Mouse (Mus musculus): ENCODE measurements around the gene Gm39653. TPM values are rescaled to one million over a fixed set of nuclear protein-coding genes. Genes with fewer than 3 reads are reported as not detected.

Gm39653 gene
- not detected in 2 replicates for polyA plus RNA-seq (2016; fragmentation: Nextera tagmentation; extraction: Ambion mirVana)

DNA sequence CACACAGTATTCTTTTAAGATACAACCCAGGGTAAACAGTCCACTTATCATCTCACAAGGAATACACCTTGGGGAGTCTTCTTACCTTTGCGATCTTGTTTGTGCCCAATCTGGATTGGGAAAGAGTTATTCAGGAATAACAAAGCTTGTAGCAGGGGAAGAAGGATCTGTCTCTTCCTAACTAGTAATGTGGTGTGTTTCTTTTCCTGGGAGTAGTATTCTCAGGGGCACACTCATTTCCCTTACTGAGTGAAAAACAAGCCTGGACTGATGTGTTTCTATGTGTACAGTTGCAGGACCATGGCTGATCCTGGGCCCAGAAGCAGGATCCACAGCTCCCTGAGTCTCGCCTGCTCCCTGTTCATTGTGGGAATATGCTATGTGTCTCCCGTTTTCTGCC, at the start of gene Gm39653:
TSS of gene Gm39653 (plus strand) at position 301 of the 400 bp plus-strand sequence.
- 79% methylated on average over 3 of the region's 3 CpGs for WGBS

DNA sequence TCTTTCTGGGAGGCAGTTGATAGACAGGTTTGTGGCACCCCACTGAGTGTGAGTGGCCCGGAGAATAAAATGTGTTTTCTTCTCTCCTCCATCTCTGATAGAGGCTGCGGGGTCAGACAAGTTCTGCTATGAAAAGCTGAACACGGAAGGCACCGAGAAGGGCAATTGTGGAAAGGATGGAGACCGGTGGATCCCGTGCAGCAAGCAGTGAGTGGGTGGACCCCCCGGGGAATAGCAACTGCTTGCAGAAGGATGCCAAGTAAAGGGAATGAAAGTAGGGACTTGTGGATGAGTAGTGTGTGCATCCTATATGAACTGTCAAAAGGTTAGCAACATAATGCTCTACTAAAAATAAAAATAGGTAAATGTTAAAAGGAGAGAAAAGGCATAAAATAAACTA, 49.3 kb upstream of the Gm39653 start:
- H3K27me3 ChIP-seq (ENCODE audit: low read depth, poor library complexity, severe bottlenecking), result peaks cover 31% of the 10 kb centered on the region
- no peaks in the 10 kb centered on the region for H3K36me3 ChIP-seq
- no peak for DNase-seq (ENCODE audit: low spot score)
- no peaks in the 10 kb centered on the region for H3K9me3 ChIP-seq (replicated peaks)
- no peak overlapping the region for H3K4me3 ChIP-seq
- H3K27ac ChIP-seq (replicated peaks), result peak overlapping the region; percentile 14; the same call in 1 of the 2 replicates
- 42% methylated on average over 7 of the region's 7 CpGs for WGBS
- H3K4me1 ChIP-seq, result peaks cover 22% of the 10 kb centered on the region

More for the DNA sequence above, at the start of gene Gm39653:
- DNase-seq (ENCODE audit: low spot score), result no peak
- Histone ChIP-seq H3K27ac (replicated peaks) (no peak within 1 kb of the TSS), H3K4me1 (peaks cover 8% of the 10 kb centered on the region), H3K9me3 (replicated peaks) (no peaks in the 10 kb centered on the region), H3K36me3 (no peaks in the 10 kb centered on the region), H3K4me3 (no peak within 1 kb of the TSS), H3K27me3 (ENCODE audit: low read depth, poor library complexity, severe bottlenecking) (peaks cover 6% of the 10 kb centered on the region; the same call in 1 of the 2 replicates)

DNA sequence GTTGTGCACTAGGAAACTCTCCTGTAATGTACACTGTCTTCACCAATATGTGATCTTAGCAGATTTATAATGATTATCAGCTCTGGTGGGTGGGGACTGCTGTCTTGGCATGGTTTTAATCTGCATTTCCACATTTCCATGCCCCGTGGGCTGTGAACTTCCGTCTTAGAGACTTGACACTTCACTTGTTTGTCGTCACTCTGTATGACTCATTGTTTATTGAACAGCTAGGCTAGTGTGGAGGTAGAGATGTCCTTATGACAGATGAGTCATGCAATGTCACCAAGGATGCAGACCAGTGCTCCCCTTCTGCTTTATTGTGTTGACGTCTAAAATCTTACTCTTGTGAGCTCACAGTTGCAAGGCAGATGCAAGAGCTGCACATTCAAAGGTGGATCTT, 48.7 kb upstream of the Gm39653 start:
- no peak overlapping the region for H3K4me3 ChIP-seq
- H3K4me1 ChIP-seq, result peaks cover 22% of the 10 kb centered on the region
- no peak for DNase-seq (ENCODE audit: low spot score)
- no peaks in the 10 kb centered on the region for H3K9me3 ChIP-seq (replicated peaks)
- H3K27me3 ChIP-seq (ENCODE audit: low read depth, poor library complexity, severe bottlenecking), result peaks cover 26% of the 10 kb centered on the region
- no peak overlapping the region for H3K27ac ChIP-seq (replicated peaks)
- WGBS, result 70% methylated on average over 4 of the region's 4 CpGs
- H3K36me3 ChIP-seq, result no peaks in the 10 kb centered on the region

DNA sequence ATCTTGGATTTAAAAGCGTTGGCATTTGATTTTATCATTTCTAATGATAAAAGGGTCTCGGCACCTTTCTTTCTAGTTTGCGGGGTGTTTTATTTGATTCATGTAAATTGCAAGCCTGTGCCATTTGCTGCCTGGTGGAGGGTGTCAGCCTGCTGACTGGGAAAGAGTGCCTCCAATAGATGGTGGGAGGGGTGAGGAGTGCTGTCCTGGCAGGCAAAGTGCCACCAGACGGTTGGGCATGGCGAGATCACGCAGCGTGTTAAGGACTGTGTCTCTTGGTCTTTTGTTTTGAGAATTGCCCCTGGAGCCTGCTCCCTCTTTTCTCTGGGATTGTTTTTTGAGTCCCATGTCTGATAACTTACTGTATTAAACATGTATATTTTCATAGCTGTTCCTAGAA, 43.5 kb upstream of the Gm39653 start:
- Histone ChIP-seq H3K4me1 (peaks cover 30% of the 10 kb centered on the region), H3K27ac (replicated peaks) (peak overlapping the region; percentile 72; the same call in 1 of the 2 replicates), H3K9me3 (replicated peaks) (no peaks in the 10 kb centered on the region), H3K27me3 (ENCODE audit: low read depth, poor library complexity, severe bottlenecking) (peaks cover 5% of the 10 kb centered on the region; the same call in 1 of the 2 replicates), H3K36me3 (no peaks in the 10 kb centered on the region), H3K4me3 (no peak overlapping the region)
- DNase-seq (ENCODE audit: low spot score), result no peak
- WGBS, result 81% methylated on average over 7 of the region's 7 CpGs

DNA sequence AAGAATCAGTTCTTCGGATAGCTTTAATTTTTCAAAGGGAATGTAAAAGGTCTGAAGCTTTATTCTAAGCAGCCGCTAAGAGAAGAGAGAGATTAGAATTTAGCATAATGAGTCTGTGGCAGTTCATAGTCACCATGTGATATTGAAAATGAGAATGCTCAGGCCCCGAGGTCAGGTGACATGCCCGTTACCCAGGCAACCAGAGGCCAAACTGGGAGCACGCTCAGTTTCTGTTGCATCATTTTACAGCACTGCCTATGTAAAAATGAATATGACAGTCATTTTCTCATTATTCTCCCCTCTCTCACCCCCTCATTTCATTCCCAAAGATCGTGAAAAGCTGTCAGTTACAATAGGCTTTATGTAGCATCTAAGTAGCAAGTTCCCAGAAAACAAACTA, 42.3 kb upstream of the Gm39653 start:
- H3K9me3 ChIP-seq (replicated peaks), result no peaks in the 10 kb centered on the region
- H3K4me3 ChIP-seq, result no peak overlapping the region
- 58% methylated on average over 6 of the region's 6 CpGs for WGBS
- peak overlapping the region; percentile 72 for H3K27ac ChIP-seq (replicated peaks)
- peak; percentile 56 for DNase-seq (ENCODE audit: low spot score)
- H3K36me3 ChIP-seq, result no peaks in the 10 kb centered on the region
- H3K4me1 ChIP-seq, result peaks cover 30% of the 10 kb centered on the region
- H3K27me3 ChIP-seq (ENCODE audit: low read depth, poor library complexity, severe bottlenecking), result no peaks in the 10 kb centered on the region

DNA sequence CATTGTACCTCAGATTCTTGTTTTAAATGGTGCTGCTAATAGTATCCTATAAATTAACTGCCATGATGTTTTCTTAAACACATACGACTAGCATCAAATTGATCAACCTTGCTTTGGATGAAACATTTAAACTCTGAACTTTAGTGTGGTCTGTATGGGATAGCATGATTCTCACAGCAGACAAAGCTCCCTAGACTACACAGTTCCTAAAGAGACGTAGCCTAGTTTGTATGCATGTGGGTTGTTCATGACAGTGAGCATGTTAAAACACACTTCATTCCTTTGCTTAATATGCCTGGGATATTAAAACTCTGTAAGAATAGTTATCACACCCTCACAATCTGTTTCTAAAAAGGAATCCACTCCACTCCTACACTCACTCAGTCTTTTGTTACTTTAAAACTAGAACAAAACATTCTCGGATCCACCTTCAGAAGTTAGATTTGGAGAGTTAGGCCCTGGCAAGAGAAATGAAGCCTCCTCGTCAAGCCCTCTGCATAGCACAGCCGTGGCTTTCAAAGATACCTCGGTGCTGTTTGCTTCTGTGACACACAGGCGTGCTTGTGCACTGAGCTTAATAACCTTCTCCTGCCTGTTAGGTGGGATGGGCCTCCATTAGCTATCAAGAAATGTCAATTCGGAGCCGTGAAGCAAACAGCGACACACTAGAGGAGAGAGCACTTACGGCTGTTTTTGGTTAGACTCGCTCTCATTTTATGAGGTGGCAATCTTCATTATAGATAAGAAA, 41.7 kb upstream of the Gm39653 start:
- no peaks in the 10 kb centered on the region for H3K27me3 ChIP-seq (ENCODE audit: low read depth, poor library complexity, severe bottlenecking)
- WGBS, result 81% methylated on average over 12 of the region's 12 CpGs
- H3K4me1 ChIP-seq, result peaks cover 30% of the 10 kb centered on the region
- H3K9me3 ChIP-seq (replicated peaks), result no peaks in the 10 kb centered on the region
- peak overlapping the region; percentile 72 for H3K27ac ChIP-seq (replicated peaks)
- no peak for DNase-seq (ENCODE audit: low spot score)
- no peak overlapping the region for H3K4me3 ChIP-seq
- no peaks in the 10 kb centered on the region for H3K36me3 ChIP-seq

DNA sequence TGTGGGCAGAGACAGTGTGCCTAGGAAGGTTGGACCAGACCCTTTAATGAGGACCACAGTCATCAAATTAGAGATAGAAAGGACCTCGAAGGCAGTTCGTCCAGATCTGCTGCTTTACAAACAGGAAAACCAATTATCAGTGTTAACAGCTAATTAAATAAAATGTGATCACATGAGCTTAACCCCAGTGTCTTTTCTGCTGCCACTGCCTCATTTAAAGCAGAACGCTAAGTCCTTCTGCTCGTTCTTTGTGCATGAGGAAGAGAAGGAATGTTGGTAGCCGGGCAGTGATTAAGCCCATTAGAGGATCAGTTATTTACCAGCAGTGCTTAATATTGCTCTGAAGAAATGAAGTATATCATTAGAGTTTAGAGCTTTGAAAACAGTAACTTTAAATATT, 39.0 kb upstream of the Gm39653 start:
- no peak for DNase-seq (ENCODE audit: low spot score)
- Histone ChIP-seq H3K9me3 (replicated peaks) (no peaks in the 10 kb centered on the region), H3K4me3 (no peak overlapping the region), H3K27ac (replicated peaks) (no peak overlapping the region), H3K4me1 (peaks cover 30% of the 10 kb centered on the region), H3K36me3 (no peaks in the 10 kb centered on the region), H3K27me3 (ENCODE audit: low read depth, poor library complexity, severe bottlenecking) (no peaks in the 10 kb centered on the region)
- 52% methylated on average over 5 of the region's 5 CpGs for WGBS

DNA sequence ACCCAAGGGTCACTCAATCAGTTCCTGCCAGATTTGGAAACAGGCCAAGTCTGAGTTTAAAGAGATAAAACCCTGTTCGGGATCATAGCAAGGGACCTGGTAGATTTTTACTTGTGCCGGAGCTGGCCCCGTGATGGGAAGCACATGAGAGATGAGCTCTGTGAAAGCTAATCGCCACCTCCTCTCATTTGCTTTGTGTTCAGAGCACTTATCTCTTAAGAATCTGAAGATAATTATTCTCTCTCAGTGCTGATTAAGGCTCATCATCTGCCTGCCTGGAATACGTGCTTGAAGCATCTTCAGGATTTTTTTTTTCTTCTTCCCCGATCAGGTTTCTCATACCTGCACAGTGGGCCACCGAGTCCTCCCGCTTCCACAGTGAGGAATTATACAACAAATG, 36.6 kb upstream of the Gm39653 start:
- peaks cover 10% of the 10 kb centered on the region for H3K4me1 ChIP-seq
- no peaks in the 10 kb centered on the region for H3K27me3 ChIP-seq (ENCODE audit: low read depth, poor library complexity, severe bottlenecking)
- WGBS, result 89% methylated on average over 8 of the region's 8 CpGs

DNA sequence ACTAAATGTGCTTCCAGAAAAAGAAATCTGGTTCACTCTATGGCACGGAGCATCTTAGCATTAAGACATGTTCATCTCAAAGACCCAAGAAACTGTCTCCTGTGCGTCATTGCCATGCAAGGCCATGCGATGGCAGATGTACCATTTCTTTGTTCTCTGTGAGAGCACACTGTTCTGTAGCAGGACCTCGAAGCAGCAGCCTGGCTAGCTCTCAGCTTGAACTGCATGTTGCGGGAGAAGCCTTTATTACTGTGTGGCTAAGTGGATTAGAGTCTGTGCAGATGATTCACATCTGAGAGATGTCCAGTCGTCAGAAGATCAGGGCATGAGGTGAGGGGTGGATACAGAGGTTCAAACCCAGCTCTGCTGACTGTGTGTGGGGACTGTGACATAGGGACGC, 28.9 kb upstream of the Gm39653 start:
- DNase-seq (ENCODE audit: low spot score), result no peak
- no peaks in the 10 kb centered on the region for H3K36me3 ChIP-seq
- WGBS, result 73% methylated on average over 7 of the region's 7 CpGs

More for the DNA sequence above, 36.6 kb upstream of the Gm39653 start:
- Histone ChIP-seq H3K27ac (replicated peaks) (no peak overlapping the region), H3K9me3 (replicated peaks) (no peaks in the 10 kb centered on the region), H3K4me3 (no peak overlapping the region), H3K36me3 (no peaks in the 10 kb centered on the region)
- DNase-seq (ENCODE audit: low spot score), result no peak

DNA sequence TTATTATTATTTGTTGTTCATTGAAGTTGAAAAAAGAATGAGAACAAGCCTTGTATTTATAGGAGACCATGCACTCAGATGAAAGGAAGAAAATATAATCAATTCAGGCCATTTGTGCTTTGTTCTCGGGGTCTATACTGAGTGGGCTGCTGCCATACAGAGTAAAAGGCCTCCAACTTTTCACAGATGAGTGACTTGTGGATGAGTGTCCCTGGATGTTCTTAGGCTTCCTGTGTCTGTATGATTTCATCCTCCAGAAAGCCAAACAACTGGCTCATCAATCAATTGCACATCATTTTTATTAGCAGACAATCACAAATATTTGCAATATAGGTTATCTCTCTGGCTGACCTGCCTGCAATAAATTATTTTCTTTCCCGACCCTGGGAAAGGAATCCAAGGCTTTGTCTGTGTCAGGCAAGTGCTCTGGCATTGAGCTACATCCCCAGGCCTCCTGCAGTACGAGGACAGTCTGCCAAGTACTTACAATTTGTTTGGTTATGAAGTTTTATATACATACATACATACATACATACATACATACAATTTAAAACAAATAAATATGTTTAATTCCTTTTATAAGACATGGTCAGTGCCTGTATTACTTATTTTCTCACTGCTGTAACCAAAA, 11.8 kb upstream of the Gm39653 start:
- no peak overlapping the region for H3K27ac ChIP-seq (replicated peaks)
- DNase-seq (ENCODE audit: low spot score), result no peak
- no peaks in the 10 kb centered on the region for H3K4me1 ChIP-seq
- H3K9me3 ChIP-seq (replicated peaks), result no peaks in the 10 kb centered on the region
- no peak overlapping the region for H3K4me3 ChIP-seq
- no peaks in the 10 kb centered on the region for H3K27me3 ChIP-seq (ENCODE audit: low read depth, poor library complexity, severe bottlenecking)
- H3K36me3 ChIP-seq, result no peaks in the 10 kb centered on the region
- 66% methylated on average over 3 of the region's 3 CpGs for WGBS

More for the DNA sequence above, 28.9 kb upstream of the Gm39653 start:
- H3K4me1 ChIP-seq, result peaks cover 6% of the 10 kb centered on the region
- H3K4me3 ChIP-seq, result no peak overlapping the region
- no peaks in the 10 kb centered on the region for H3K27me3 ChIP-seq (ENCODE audit: low read depth, poor library complexity, severe bottlenecking)
- no peaks in the 10 kb centered on the region for H3K9me3 ChIP-seq (replicated peaks)
- H3K27ac ChIP-seq (replicated peaks), result peak overlapping the region; percentile 33

DNA sequence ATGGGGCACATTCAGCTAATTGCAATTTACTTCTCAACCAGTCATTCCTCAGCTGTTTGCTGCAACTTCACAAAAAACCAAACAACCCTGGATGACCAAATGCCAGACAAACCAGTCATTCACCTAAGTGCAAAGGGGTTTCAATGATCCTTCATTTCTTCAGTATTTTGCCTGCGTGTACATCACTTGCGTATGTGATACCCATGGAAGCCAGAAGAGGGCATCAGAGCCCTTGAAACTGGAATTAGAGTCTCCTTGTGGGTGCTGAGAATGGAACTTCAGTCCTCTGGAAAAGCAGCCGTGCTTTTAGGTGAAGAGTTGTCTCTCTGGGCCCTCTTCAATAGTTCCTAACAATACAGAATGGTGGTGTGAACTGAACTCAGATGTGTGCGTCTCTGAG, 6.2 kb upstream of the Gm39653 start:
- Histone ChIP-seq H3K4me3 (no peak overlapping the region), H3K4me1 (peaks cover 8% of the 10 kb centered on the region), H3K27ac (replicated peaks) (no peak overlapping the region), H3K36me3 (no peaks in the 10 kb centered on the region), H3K9me3 (replicated peaks) (no peaks in the 10 kb centered on the region), H3K27me3 (ENCODE audit: low read depth, poor library complexity, severe bottlenecking) (peaks cover 6% of the 10 kb centered on the region; the same call in 1 of the 2 replicates)
- 91% methylated on average over 4 of the region's 4 CpGs for WGBS
- DNase-seq (ENCODE audit: low spot score), result no peak

DNA sequence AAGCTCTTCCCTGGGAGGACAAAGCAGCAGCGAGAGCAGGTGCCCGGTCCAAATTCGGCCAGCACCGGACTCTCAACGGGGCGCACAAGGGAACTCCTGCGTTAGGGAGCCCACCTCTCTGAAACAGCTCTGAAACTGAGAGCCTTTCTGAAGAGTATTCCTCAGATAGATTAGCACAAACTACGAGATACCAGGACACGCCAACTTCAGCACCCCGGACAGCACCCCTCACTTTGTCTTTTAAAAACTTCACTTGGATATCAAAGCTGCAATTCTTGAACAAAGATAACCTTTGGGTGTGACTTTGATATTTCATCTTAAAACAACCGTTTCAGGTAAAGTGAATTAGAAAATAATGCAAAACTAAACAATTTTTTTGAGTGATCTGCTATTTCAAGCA, 1.2 kb upstream of the Gm39653 start:
- Histone ChIP-seq H3K4me1 (peaks cover 8% of the 10 kb centered on the region), H3K9me3 (replicated peaks) (no peaks in the 10 kb centered on the region), H3K27me3 (ENCODE audit: low read depth, poor library complexity, severe bottlenecking) (peaks cover 6% of the 10 kb centered on the region; the same call in 1 of the 2 replicates), H3K36me3 (no peaks in the 10 kb centered on the region), H3K27ac (replicated peaks) (no peak overlapping the region), H3K4me3 (peak overlapping the region; percentile 27; the same call in 1 of the 2 replicates)
- peak; percentile 57 for DNase-seq (ENCODE audit: low spot score)
- WGBS, result 2% methylated on average over 11 of the region's 11 CpGs

DNA sequence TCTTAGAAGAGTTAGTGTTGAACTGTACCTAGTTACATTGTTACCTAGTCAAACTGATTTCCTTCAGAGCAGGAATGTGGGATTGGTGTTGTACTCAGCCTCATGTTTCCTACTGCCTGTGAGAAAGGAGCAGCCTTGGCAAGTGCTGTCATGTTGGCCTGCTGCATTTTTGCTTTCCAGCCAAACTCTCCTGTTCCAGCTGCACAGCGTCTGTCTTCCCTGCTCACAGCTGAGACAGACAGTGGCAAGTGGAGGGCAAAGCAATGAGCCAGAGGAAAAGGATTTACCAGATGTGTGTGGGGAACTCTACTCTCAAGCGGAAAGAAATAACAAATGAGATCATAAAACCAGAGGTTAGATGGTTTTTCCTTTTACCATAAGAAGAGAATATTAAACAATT, 12.4 kb downstream of the Gm39653 start:
- Histone ChIP-seq H3K36me3 (no peaks in the 10 kb centered on the region), H3K27ac (replicated peaks) (no peak overlapping the region), H3K4me3 (no peak overlapping the region), H3K27me3 (ENCODE audit: low read depth, poor library complexity, severe bottlenecking) (no peaks in the 10 kb centered on the region), H3K4me1 (no peaks in the 10 kb centered on the region), H3K9me3 (replicated peaks) (no peaks in the 10 kb centered on the region)
- WGBS, result 67% methylated on average over 2 of the region's 2 CpGs
- no peak for DNase-seq (ENCODE audit: low spot score)
